Mouse (Mus musculus) myocyte (in vitro differentiated cells): ENCODE data around the gene Med16. TPM values are rescaled to one million over a fixed set of nuclear protein-coding genes. Genes with fewer than 3 reads are reported as not detected.

Experiments
- H3K27me3 ChIP-seq: one replicate; pipeline ENCODE4 v1.6.1; 2011; ENCODE audit not compliant: control insufficient read depth, insufficient read depth, insufficient read length
- H3K36me3 ChIP-seq: one replicate; pipeline ENCODE4 v1.6.1; 2011; ENCODE audit not compliant: control insufficient read depth, insufficient read depth
- H3K4me2 ChIP-seq: one replicate; pipeline ENCODE4 v1.6.1; 2011; ENCODE audit warnings: low read depth, control low read depth
- H3K4me3 ChIP-seq: one replicate; pipeline ENCODE4 v1.5.1; 2011; ENCODE audit warnings: mild to moderate bottlenecking, control low read depth, moderate library complexity
- H3K79me2 ChIP-seq: one replicate; pipeline ENCODE4 v1.6.1; 2011; ENCODE audit not compliant: control insufficient read depth, insufficient read depth
- H3ac ChIP-seq: one replicate; pipeline ENCODE4 v1.6.1; 2011; ENCODE audit not compliant: control insufficient read depth, insufficient read length
- CEBPB ChIP-seq: IDR thresholded peaks from 2 replicates; pipeline ENCODE4 v1.6.1; 2011; ENCODE audit warnings: mild to moderate bottlenecking, moderate library complexity; ENCODE audit not compliant: poor library complexity, insufficient read depth, severe bottlenecking
- E2F4 ChIP-seq: IDR thresholded peaks from one replicate; pipeline ENCODE4 v1.6.1; 2011; ENCODE audit warnings: mild to moderate bottlenecking, control low read depth, moderate library complexity; ENCODE audit not compliant: insufficient read depth
- MAX ChIP-seq: IDR thresholded peaks from one replicate; pipeline ENCODE4 v1.6.1; 2011; ENCODE audit warnings: low read depth, mild to moderate bottlenecking, control low read depth
- MYOD1 ChIP-seq, 3 experiments: IDR thresholded peaks; one replicate each; pipeline ENCODE4 v1.6.1; 2011; ENCODE audit warnings: control low read depth in 2 of 3, low read depth in 2 of 3, mild to moderate bottlenecking in 2 of 3, moderate library complexity in 1 of 3; ENCODE audit not compliant: insufficient read length in 2 of 3, control insufficient read depth in 1 of 3
- MYOG ChIP-seq, 3 experiments: IDR thresholded peaks; one replicate each; pipeline ENCODE4 v1.6.1; 2011; ENCODE audit warnings: control low read depth in 2 of 3, low read depth in 2 of 3, mild to moderate bottlenecking in 2 of 3; ENCODE audit not compliant: insufficient read length in 2 of 3, control insufficient read depth in 1 of 3, insufficient read depth in 1 of 3
- POLR2A ChIP-seq: IDR thresholded peaks from one replicate; pipeline ENCODE4 v1.6.1; 2011; ENCODE audit warnings: low read depth, mild to moderate bottlenecking, control low read depth, moderate library complexity; ENCODE audit not compliant: insufficient read length
- POLR2AphosphoS2 ChIP-seq: IDR thresholded peaks from one replicate; pipeline ENCODE4 v1.6.1; 2011; ENCODE audit warnings: low read depth, control low read depth; ENCODE audit not compliant: insufficient read length
- REST ChIP-seq: IDR thresholded peaks from one replicate; pipeline ENCODE4 v1.6.1; 2011; ENCODE audit warnings: mild to moderate bottlenecking, control low read depth, moderate library complexity; ENCODE audit not compliant: insufficient read depth, insufficient read length
- SRF ChIP-seq: IDR thresholded peaks from one replicate; pipeline ENCODE4 v1.6.1; 2011; ENCODE audit warnings: low read depth; ENCODE audit not compliant: control insufficient read depth, insufficient read length
- TCF12 ChIP-seq: IDR thresholded peaks from one replicate; pipeline ENCODE4 v1.6.1; 2011; ENCODE audit warnings: mild to moderate bottlenecking, control low read depth; ENCODE audit not compliant: poor library complexity, insufficient read depth, severe bottlenecking
- TCF3 ChIP-seq: IDR thresholded peaks from one replicate; pipeline ENCODE4 v1.6.1; 2011; ENCODE audit warnings: low read depth, control low read depth; ENCODE audit not compliant: insufficient read length
- USF1 ChIP-seq: IDR thresholded peaks from one replicate; pipeline ENCODE4 v1.6.1; 2011; ENCODE audit warnings: low read depth, mild to moderate bottlenecking, control low read depth, moderate library complexity
- polyA plus RNA-seq: library from polyadenylated mRNA; unstranded; fragments of >200 nt; fragmentation: generic; extraction: Trizol; gene quantifications from one replicate; pipeline ENCODE4 v1.2.1, GENCODE M21; 2012; ENCODE audit warnings: missing spikeins

Med16 gene
- polyA plus RNA-seq, 1 experiment = 31.4 TPM

DNA sequence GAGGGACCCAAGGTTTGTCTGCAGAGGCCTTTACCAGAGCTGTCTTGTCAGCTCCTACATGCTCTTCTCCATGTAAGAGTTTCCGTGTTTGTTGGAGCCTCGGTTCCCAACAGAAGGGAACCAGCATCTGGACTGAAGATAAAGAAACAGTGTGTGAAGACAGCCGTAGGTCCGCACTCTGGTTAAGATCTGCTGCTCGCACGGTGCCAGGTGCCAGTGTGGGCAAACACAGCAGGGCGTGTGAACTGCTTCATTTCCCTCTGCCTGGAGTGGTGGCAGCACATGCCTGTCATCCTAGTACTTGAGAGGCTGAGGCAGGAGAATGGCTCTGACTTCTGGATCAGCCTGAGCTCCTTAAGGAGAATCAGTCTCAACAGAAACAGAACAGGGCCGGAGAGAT lies 36.9 kb downstream of the Med16 start:
- Histone ChIP-seq H3ac (no peak overlapping the region), H3K79me2 (no peaks in the 10 kb centered on the region), H3K27me3 (no peaks in the 10 kb centered on the region), H3K4me2 (no peak overlapping the region), H3K4me3 (no peak overlapping the region), H3K36me3 (no peaks in the 10 kb centered on the region)
- TF ChIP-seq TCF12 = no peak
- TF ChIP-seq SRF = no peak
- no peak for TF ChIP-seq TCF3
- no peak for TF ChIP-seq POLR2A
- no peak for TF ChIP-seq POLR2AphosphoS2
- no peak for TF ChIP-seq REST
- no peak for TF ChIP-seq MYOD1 (IDR thresholded peaks at IDR 0.05; ENCODE audit: control insufficient read depth in 1 of 3, insufficient read length in 2 of 3, low read depth in 2 of 3)
- no peak for TF ChIP-seq MYOG (IDR thresholded peaks at IDR 0.05; ENCODE audit: control insufficient read depth in 1 of 3, insufficient read depth in 1 of 3, insufficient read length in 2 of 3, low read depth in 2 of 3)
- TF ChIP-seq MAX = no peak
- TF ChIP-seq E2F4 = no peak
- TF ChIP-seq USF1 = no peak
- TF ChIP-seq CEBPB = no peak

DNA sequence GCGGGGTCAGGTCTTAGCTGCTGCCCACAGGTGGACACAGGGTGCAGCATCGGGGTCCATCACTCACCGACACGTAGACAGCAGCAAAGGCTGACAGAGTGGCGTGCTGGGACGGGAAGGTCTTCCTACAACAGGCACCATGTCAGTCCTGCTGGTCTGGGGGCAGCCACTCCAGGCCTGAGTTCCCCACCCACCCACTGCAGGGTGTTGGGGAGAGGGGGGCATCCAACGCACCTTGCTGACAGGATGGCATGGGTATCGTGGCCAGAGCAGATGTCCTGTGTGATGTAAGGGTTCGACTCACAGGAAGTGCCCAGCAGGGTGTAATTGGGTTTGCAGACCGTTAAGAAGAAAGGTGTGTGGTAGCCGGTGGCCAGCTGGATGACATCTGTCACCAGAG lies 42.1 kb downstream of the Med16 start:
- H3K27me3 ChIP-seq = no peaks in the 10 kb centered on the region
- no peak overlapping the region for H3K4me2 ChIP-seq
- H3K36me3 ChIP-seq = peaks cover 20% of the 10 kb centered on the region
- H3K4me3 ChIP-seq = no peak overlapping the region
- H3ac ChIP-seq = no peak overlapping the region
- H3K79me2 ChIP-seq = peaks cover 1% of the 10 kb centered on the region
- no peak for TF ChIP-seq MAX
- peak; percentile 23 for TF ChIP-seq POLR2AphosphoS2

- peaks cover 28% of the 10 kb centered on the region for H3K36me3 ChIP-seq
Measured at GRCm38 (mm10) chr10:79865801-79866295, 42.9 kb downstream of the Med16 start.

DNA sequence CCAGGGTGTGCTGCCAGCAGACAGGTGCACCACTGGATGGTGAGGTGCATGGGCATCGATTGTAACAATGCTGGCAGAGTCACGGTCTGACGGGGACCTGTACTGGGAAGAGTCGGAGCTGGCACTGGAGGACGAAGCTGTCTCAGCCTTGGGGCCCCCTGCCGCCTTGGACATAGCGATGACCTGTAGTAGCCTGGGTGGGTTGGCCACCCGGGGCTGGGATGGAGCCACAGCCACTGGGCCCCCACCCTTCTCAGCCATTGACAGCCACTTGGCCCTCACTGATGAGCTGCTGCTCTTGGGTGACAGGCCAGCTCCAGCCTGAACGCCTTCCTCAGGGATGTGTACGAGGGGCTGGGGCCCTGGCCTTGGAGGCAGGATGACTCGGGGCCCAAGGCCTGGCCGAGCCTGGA lies 43.5 kb downstream of the Med16 start:
- peaks cover 34% of the 10 kb centered on the region for H3K36me3 ChIP-seq
- no peak for TF ChIP-seq USF1
- TF ChIP-seq POLR2A = peak; percentile 53
- TF ChIP-seq REST = no peak
- no peak for TF ChIP-seq SRF
- TF ChIP-seq POLR2AphosphoS2 = peak; percentile 83

More at GRCm38 (mm10) chr10:79865801-79866295, 42.9 kb downstream of the Med16 start:
- H3K4me2 ChIP-seq = no peak overlapping the region
- no peaks in the 10 kb centered on the region for H3K27me3 ChIP-seq
- H3ac ChIP-seq = no peak overlapping the region
- no peak overlapping the region for H3K4me3 ChIP-seq
- H3K79me2 ChIP-seq = peaks cover 5% of the 10 kb centered on the region
- TF ChIP-seq TCF3 (no peak), CEBPB (no peak), POLR2AphosphoS2 (peak; percentile 85), REST (no peak), SRF (no peak), POLR2A (peak; percentile 64)

DNA sequence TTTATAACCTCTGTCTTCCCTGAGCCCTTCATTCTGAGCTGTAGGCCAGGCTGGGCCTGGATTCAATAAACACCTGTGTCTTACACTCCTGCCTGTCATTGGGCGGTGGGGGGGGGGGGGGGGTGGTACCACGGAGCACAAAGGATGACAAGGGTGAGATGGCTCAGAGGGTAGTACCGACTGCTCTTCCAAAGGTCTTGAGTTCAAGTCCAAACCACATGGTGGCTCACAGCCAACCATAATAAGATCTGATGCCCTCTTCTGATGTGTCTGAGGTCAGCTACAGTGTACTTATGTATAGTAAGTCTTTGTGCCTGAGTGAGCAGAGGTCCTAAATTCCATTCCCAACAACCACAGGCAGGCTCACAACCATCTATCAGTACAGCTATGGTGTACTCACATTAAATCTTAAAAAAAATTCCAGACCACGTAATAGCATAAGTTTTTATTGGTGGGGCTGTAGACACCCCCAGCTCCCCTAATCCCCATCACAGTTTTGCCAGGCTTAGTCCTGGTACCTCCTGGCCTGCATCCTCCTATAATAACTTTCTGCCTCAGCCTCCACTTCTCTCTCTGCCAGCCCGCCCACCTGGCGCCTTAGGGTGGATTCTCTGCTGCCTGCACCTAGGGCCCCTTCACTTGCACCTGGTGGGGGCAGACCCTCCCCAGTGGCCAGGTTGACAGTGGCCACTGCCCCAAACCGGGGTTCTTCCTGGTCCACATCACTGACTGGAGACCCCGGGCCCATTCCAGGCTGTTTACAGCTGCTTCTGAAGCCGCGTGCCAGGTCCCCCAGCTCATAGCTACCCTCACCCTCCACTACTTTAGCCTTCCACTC lies 44.2 kb downstream of the Med16 start:
- Histone ChIP-seq H3K27me3 (no peaks in the 10 kb centered on the region), H3ac (no peak overlapping the region), H3K4me2 (no peak overlapping the region), H3K79me2 (peaks cover 17% of the 10 kb centered on the region), H3K4me3 (no peak overlapping the region), H3K36me3 (peaks cover 40% of the 10 kb centered on the region)
- TF ChIP-seq MAX = no peak
- TF ChIP-seq E2F4 = no peak
- TF ChIP-seq MYOG (IDR thresholded peaks at IDR 0.05; ENCODE audit: control insufficient read depth in 1 of 3, insufficient read depth in 1 of 3, insufficient read length in 2 of 3, low read depth in 2 of 3) = no peak
- peak; percentile 14 for TF ChIP-seq POLR2AphosphoS2

More for the DNA sequence above, 43.5 kb downstream of the Med16 start:
- no peak overlapping the region for H3K4me2 ChIP-seq
- no peak overlapping the region for H3ac ChIP-seq
- H3K4me3 ChIP-seq = no peak overlapping the region
- peaks cover 11% of the 10 kb centered on the region for H3K79me2 ChIP-seq
- no peaks in the 10 kb centered on the region for H3K27me3 ChIP-seq
